Comparison of ENCODE assay signal across 8 mouse cellular contexts in the genomic region with DNA sequence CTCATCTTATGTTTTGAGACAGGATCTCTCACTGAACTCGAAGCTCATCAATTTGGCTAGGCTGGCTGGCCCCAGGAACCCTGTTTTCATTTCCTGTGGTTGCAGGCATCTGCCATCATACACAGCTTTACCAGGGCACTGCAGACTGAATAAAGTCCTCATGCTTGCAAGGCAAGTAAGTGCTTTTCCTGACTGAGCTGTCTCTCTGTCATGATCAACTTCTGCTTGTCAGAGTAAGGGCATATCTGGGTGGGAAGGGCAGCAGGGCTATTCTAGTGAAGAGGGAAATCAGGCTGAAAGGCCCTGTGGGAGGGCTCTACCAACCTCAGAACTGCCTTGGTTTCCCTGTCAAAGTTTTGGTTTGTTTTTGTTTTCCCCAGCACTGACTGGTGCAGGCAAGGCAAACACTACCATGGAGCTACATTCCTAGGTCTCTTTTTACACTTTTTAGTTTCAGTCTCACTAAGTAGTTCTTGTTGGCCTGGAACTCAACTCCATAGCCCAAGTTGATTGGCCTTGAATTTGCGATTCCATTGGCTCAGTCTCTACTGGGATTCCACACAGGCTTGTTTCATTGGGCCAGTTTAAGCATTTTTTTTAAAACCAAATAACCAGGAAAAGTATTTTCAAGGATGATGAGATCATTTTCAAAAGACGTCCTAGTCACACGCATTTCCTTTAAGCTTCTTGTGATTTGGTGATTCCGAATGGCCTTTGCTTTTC. TPM values are rescaled to one million over a fixed set of nuclear protein-coding genes. Genes with fewer than 3 reads are reported as not detected.
DNase-seq lines count a peak whose midpoint lies in the region; ATAC-seq and TF ChIP-seq lines count a peak whose summit lies in the region.

No protein-coding gene starts in this region.

- ATAC-seq in heart, embryonic 13.5 days (ENCODE audit: extremely low read depth, insufficient number of reproducible peaks, low FRiP score, low TSS enrichment): no peak
- ATAC-seq in liver, embryonic 12.5 days: no peak

- 36% methylated on average over 5 of the region's 5 CpGs for WGBS in heart, embryonic 13.5 days
- whole genome bisulfite sequencing in liver, embryonic 12.5 days (ENCODE audit: insufficient replicate concordance): 29% methylated on average over 5 of the region's 5 CpGs
- 52% methylated on average over 5 of the region's 5 CpGs for WGBS in small intestine, adult 2 months

- H3K9ac ChIP-seq in heart, embryonic 13.5 days: peak overlapping the region; percentile 79
- H3K9ac ChIP-seq in liver, embryonic 12.5 days: peak overlapping the region; percentile 45; the same call in 1 of the 2 replicates

- peak overlapping the region; percentile 100 for H3K27ac ChIP-seq in bone marrow macrophage, adult 2 months (ENCODE audit: insufficient read depth, low read depth, low read length)
- peak overlapping the region; percentile 99 for H3K27ac ChIP-seq in heart, embryonic 13.5 days (replicated peaks)
- H3K27ac ChIP-seq in liver, embryonic 12.5 days: peak overlapping the region; percentile 76
- peak overlapping the region; percentile 92 for H3K27ac ChIP-seq in small intestine, adult 2 months (ENCODE audit: insufficient read depth, low read depth, low read length)

- H3K4me2 ChIP-seq in heart, embryonic 13.5 days: peak overlapping the region; percentile 67
- H3K4me2 ChIP-seq in liver, embryonic 12.5 days: peak overlapping the region; percentile 69

- DNase-seq in CD4-positive, CD25-positive, alpha-beta regulatory T cell, adult 2 months (ENCODE audit: low read depth, low spot score): peak; percentile 28
- DNase-seq in retina, postnatal 1 day: no peak
- no peak for DNase-seq in gastrocnemius, postnatal 4 days (ENCODE audit: low spot score in 2 of 2)
- DNase-seq in urinary bladder, postnatal 14 days (ENCODE audit: low spot score): no peak

- H3K9me3 ChIP-seq in heart, embryonic 13.5 days: no peaks in the 10 kb centered on the region
- no peaks in the 10 kb centered on the region for H3K9me3 ChIP-seq in liver, embryonic 12.5 days (replicated peaks)

- TF ChIP-seq CTCF in bone marrow macrophage, adult 2 months (IDR thresholded peaks at IDR 0.05; ENCODE audit: low read depth, low read length): no peak
- TF ChIP-seq CTCF in small intestine, adult 2 months (IDR thresholded peaks at IDR 0.05; ENCODE audit: extremely low read depth, insufficient read length, insufficient replicate concordance, low read depth, low read length): no peak

- H3K36me3 ChIP-seq in heart, embryonic 13.5 days: no peaks in the 10 kb centered on the region
- no peaks in the 10 kb centered on the region for H3K36me3 ChIP-seq in liver, embryonic 12.5 days
- no peaks in the 10 kb centered on the region for H3K36me3 ChIP-seq in small intestine, adult 2 months (ENCODE audit: control insufficient read depth, insufficient read depth, low read length)

- H3K27me3 ChIP-seq in heart, embryonic 13.5 days (replicated peaks): no peaks in the 10 kb centered on the region
- H3K27me3 ChIP-seq in liver, embryonic 12.5 days (replicated peaks): no peaks in the 10 kb centered on the region
- no peaks in the 10 kb centered on the region for H3K27me3 ChIP-seq in small intestine, adult 2 months (ENCODE audit: control insufficient read depth, insufficient read depth, low read length)

- peaks cover 18% of the 10 kb centered on the region for H3K4me1 ChIP-seq in bone marrow macrophage, adult 2 months (ENCODE audit: control insufficient read depth, insufficient read depth, low read length)
- H3K4me1 ChIP-seq in heart, embryonic 13.5 days: peaks cover 38% of the 10 kb centered on the region
- peaks cover 26% of the 10 kb centered on the region for H3K4me1 ChIP-seq in liver, embryonic 12.5 days
- no peaks in the 10 kb centered on the region for H3K4me1 ChIP-seq in small intestine, adult 2 months (ENCODE audit: control insufficient read depth, insufficient read depth, insufficient read length, low read length)

- H3K4me3 ChIP-seq in bone marrow macrophage, adult 2 months (ENCODE audit: insufficient read depth, low read length): peak overlapping the region; percentile 56
- H3K4me3 ChIP-seq in heart, embryonic 13.5 days: peak overlapping the region; percentile 41
- peak overlapping the region; percentile 31; the same call in 1 of the 2 replicates for H3K4me3 ChIP-seq in liver, embryonic 12.5 days
- H3K4me3 ChIP-seq in small intestine, adult 2 months (ENCODE audit: low read depth, low read length): no peak overlapping the region

- TF ChIP-seq POLR2A in bone marrow macrophage, adult 2 months (IDR thresholded peaks at IDR 0.05; ENCODE audit: borderline replicate concordance, low read depth, low read length): no peak
- TF ChIP-seq POLR2A in small intestine, adult 2 months (IDR thresholded peaks at IDR 0.05; ENCODE audit: low read depth, low read length): no peak

RNA-seq across cellular contexts. Expression of a gene that starts 31.7 kb away (rescaled TPM):
- polyA plus RNA-seq in bone marrow macrophage, adult 2 months (2012; ENCODE audit: insufficient read depth, insufficient read length, missing spikeins): 256 and 284 TPM in 2 replicates
- polyA plus RNA-seq in heart, embryonic 13.5 days (2015; fragmentation: Nextera tagmentation; extraction: Ambion mirVana): 304 and 322 TPM in 2 replicates
- polyA plus RNA-seq in liver, embryonic 12.5 days (2016; fragmentation: Nextera tagmentation; extraction: Ambion mirVana): 129 and 130 TPM in 2 replicates
- 8.3 and 17.8 TPM in 2 replicates for polyA plus RNA-seq in small intestine, adult 2 months (2012; rRNA removed)
- total RNA-seq in gastrocnemius, postnatal 4 days (2021): 100 to 1,000 TPM; 438 to 442 TPM
